Mouse (Mus musculus): ENCODE data around the gene Cyp2d9.
"Not testable (repeated sequence)": the region's sequence is repeated elsewhere in the genome, so short reads cannot be mapped to it uniquely, and the experiment has no call there.

The Cyp2d9 gene

DNA sequence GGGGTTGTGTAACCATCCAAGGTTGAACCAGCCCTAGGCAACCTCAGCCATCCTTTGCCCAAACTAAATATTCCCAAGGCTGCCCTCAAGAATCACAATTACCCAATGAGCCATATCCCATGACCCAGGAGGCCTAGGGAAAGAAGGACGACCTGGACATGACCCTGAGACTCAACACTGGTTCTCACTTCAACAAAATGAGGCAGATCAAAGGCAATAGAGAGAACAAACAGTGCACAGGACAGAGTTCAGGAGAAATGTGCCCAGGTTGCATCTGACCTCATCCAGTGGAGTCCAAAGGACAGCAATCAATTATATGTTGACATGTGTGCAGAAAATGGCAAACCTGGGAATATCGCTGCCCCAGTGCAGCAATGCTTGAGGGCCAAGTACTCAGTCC is 16.8 kb downstream of the Cyp2d9 start:
- not testable (repeated sequence) for DNase-seq (ENCODE audit: low spot score in 2 of 2)

- not testable (repeated sequence) for DNase-seq (ENCODE audit: low spot score in 2 of 2)
Measured at GRCm38 (mm10) chr15:82452133-82452532, 18.9 kb downstream of the Cyp2d9 start.

- DNase-seq (ENCODE audit: low spot score in 2 of 2) = not testable (repeated sequence)
Measured at GRCm38 (mm10) chr15:82453501-82453900, 20.3 kb downstream of the Cyp2d9 start.

GRCm38 (mm10) chr15:82456086-82456790 is 23.0 kb downstream of the Cyp2d9 start:
- DNase-seq (ENCODE audit: low spot score in 2 of 2) = not testable (repeated sequence)

DNA sequence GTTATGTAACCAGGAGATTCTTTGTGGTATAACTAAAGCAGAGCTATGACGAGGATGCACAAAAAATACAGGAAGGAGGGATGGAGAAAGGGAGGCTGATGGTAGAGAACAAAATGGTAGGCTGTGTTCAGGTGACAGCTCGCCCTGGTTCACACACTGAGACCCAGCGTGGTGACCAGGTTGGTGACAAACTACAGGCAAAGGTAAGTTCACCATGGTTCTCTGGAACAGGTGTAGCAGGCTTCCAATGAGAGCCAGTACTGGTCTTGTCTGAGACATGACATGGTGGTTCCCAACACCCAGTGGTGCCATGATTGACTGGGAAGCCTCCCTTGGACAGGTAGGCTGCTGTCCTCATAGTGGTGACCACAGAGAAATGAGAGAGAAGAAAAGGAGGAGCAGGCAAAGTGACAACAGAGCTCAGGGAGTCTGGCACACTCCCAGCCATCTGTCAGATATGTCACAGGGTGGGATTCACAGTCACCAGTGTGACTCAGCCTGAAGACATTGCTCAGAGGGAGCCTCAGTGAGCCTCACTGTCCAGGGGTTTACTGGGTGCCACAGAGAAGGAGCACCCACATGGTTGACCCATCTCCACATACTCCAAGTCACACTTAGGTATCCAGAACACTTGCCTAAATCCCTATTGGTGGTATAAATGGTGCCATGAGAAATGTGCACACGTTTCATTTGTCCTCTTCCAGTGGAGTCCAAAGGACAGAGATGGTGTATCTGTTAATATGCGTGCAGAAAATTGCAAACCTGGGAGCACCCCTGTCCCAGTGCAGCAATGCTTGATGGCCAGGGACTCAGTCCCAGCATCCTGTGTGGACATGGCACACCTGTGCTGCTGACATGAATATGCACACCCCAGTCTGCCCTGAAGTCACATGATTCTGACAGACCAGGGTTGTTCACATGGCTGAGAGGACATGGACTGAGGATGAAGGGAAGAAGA is 24.1 kb downstream of the Cyp2d9 start:
- no peak for DNase-seq (ENCODE audit: low spot score in 2 of 2)

- DNase-seq (ENCODE audit: low spot score in 2 of 2) = not testable (repeated sequence)
Measured at GRCm38 (mm10) chr15:82459266-82459665, 26.0 kb downstream of the Cyp2d9 start.

DNA sequence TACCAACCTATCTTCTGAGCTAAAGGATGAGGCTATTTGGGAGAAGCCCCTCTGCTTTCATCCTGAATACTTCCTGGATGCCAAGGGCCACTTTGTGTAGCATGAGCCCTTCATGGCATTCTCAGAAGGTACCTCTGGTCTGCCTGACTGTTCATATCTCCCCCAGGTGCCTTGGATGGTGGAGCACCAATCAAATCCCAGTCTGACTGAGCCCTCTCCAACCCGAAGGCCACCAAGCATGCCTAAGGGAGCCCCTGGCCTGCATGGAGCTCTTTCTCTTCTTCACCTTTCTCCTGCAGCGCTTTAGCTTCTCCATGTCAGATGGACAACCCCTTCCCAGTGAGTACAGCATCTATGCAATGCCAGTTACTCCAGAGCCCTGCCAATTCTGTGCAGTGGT is 31.5 kb downstream of the Cyp2d9 start:
- DNase-seq (ENCODE audit: low spot score in 2 of 2) = no peak

GRCm38 (mm10) chr15:82494273-82494672 is 61.0 kb downstream of the Cyp2d9 start:
- DNase-seq (ENCODE audit: low spot score in 2 of 2) = not testable (repeated sequence)

Data from frontal cortex, postnatal 25 days (tissue).